Mouse (Mus musculus) liver, embryonic 16.5 days (tissue): ENCODE measurements at regions not wholly inside any gene's neighbourhood (a gene's known extent, or its start where the extent isn't known, plus 50 kb on each side); places are given as distances from the start of the nearest gene placed in this dataset.
"Not testable (repeated sequence)": the region's sequence is repeated elsewhere in the genome, so short reads cannot be mapped to it uniquely, and the experiment has no call there.

Experiments used
- ATAC-seq: fragments of 200-750 bp; cut with Nextera tagmentation; 2 replicates; pipeline ENCODE4 v1.8.0; 2017; ENCODE audit warnings: low read depth, mild to moderate bottlenecking, moderate number of reproducible peaks, moderate library complexity
- H3K27ac ChIP-seq: fragments of 300-500 bp; sonication (generic); 2 replicates; pipeline ENCODE4 v1.5.1; 2014; ENCODE audit warnings: mild to moderate bottlenecking, low read length
- H3K27me3 ChIP-seq: fragments of 300-500 bp; sonication (generic); 2 replicates; pipeline ENCODE4 v1.6.1; 2014; ENCODE audit warnings: low read depth, low read length, mixed read lengths; ENCODE audit not compliant: control insufficient read depth, insufficient read depth
- H3K36me3 ChIP-seq: fragments of 300-500 bp; sonication (generic); 2 replicates; pipeline ENCODE4 v1.6.1; 2014; ENCODE audit warnings: mild to moderate bottlenecking; ENCODE audit not compliant: control insufficient read depth, insufficient read depth
- H3K4me1 ChIP-seq: fragments of 300-500 bp; sonication (generic); 2 replicates; pipeline ENCODE4 v1.6.1; 2014; ENCODE audit warnings: low read depth, low read length, mixed read lengths; ENCODE audit not compliant: control insufficient read depth
- H3K4me2 ChIP-seq: fragments of 300-500 bp; sonication (generic); 2 replicates; pipeline ENCODE4 v1.6.1; 2014; ENCODE audit warnings: low read depth, low read length, mixed read lengths
- H3K4me3 ChIP-seq: fragments of 300-500 bp; sonication (generic); 2 replicates; pipeline ENCODE4 v1.5.1; 2014; ENCODE audit warnings: low read depth, mild to moderate bottlenecking, low read length
- H3K9ac ChIP-seq: fragments of 300-500 bp; sonication (generic); 2 replicates; pipeline ENCODE4 v1.6.1; 2014; ENCODE audit warnings: low read depth, low read length
- H3K9me3 ChIP-seq: fragments of 300-500 bp; sonication (generic); replicated peaks from 2 replicates; pipeline ENCODE4 v1.6.1; 2016; ENCODE audit warnings: low read length; ENCODE audit not compliant: control insufficient read depth
- WGBS: fragments of 180-500 bp; shearing (Covaris S2); extraction: QIAGEN DNeasy Blood & Tissue Kit; methylation state at CpG from one replicate; pipeline ENCODE4 v1.1.7; 2014; ENCODE audit not compliant: insufficient replicate concordance; 5-methylcytosine and 5-hydroxymethylcytosine counted together

DNA sequence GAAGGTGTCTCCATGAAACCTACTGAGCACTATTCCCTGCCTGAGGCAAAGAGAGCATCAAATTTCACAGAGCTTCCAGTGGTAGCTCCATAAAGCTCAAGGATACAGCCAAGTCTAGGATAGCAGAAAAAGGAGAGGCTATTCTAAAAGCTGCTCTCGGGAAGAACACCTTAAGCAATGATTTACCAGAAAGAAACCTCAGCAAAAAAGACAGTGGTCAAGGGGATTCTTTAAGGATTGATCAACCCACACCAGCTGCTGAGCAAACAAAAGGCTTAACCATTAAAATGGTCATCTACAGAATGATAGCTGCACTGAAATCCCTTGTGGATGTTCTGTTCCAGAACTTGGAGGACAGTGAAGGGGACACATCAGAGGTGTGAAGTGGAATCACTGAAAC is 78.3 kb upstream of the Gm904 start:
- not testable (repeated sequence) for H3K9ac ChIP-seq, H3K27ac ChIP-seq, H3K4me3 ChIP-seq, H3K36me3 ChIP-seq, H3K4me1 ChIP-seq, H3K4me2 ChIP-seq, ATAC-seq, H3K9me3 ChIP-seq, H3K27me3 ChIP-seq
- 28% methylated on average over 1 of the region's 1 CpGs for WGBS

GRCm38 (mm10) chr13:50578916-50579315 is 64.1 kb upstream of the Gm904 start:
- H3K36me3 ChIP-seq, H3K9ac ChIP-seq, H3K4me1 ChIP-seq, H3K27ac ChIP-seq, H3K27me3 ChIP-seq, H3K9me3 ChIP-seq, H3K4me2 ChIP-seq, H3K4me3 ChIP-seq: not testable (repeated sequence)
- peak; percentile 95 for ATAC-seq
- 24% methylated on average over 1 of the region's 4 CpGs for WGBS

- not testable (repeated sequence) for H3K36me3 ChIP-seq, H3K27me3 ChIP-seq, H3K9ac ChIP-seq, H3K4me2 ChIP-seq, H3K27ac ChIP-seq, H3K9me3 ChIP-seq, H3K4me1 ChIP-seq, H3K4me3 ChIP-seq, ATAC-seq
Measured at GRCm38 (mm10) chr13:50590388-50590787, 52.6 kb upstream of the Gm904 start.
